Mouse (Mus musculus) gastrocnemius, adult 18-20 months (tissue): Measurements from ENCODE around the gene Apmap. TPM values are rescaled to one million over a fixed set of nuclear protein-coding genes. Genes with fewer than 3 reads are reported as not detected.

Experiments
- total RNA-seq, 2 experiments: library from RNA; stranded (reverse); gene quantifications; 2 replicates each; pipeline ENCODE4 v1.2.3; 2021

Gene Apmap
- total RNA-seq, 2 experiments from 2014 or later: 19.3 to 20.4 TPM

Other genes with a start within 250 kb of the Apmap start
- gene 3300002I08Rik, start 245.8 kb downstream of the Apmap start, total RNA-seq: under 1 TPM; 0.55 to 0.95 TPM
- gene Zfp442, start 157.1 kb downstream of the Apmap start, total RNA-seq: 1 to 10 TPM; 1.6 to 2.1 TPM
- gene Zfp345, start 123.5 kb downstream of the Apmap start, total RNA-seq: not detected
- not detected for gene Cst7, start 38.2 kb downstream of the Apmap start, total RNA-seq
- gene Acss1, start 59.9 kb upstream of the Apmap start, total RNA-seq: 10 to 100 TPM; 19.9 to 26.2 TPM
- not detected for gene Vsx1, start 80.8 kb upstream of the Apmap start, total RNA-seq
- gene Entpd6, start 140.5 kb upstream of the Apmap start, total RNA-seq: 1 to 10 TPM; 8.0 to 8.8 TPM
- 1 to 10 TPM; 4.5 to 5.5 TPM for gene Pygb, start 178.2 kb upstream of the Apmap start, total RNA-seq